Mouse (Mus musculus): ENCODE measurements around the gene Zfx. TPM values are rescaled to one million over a fixed set of nuclear protein-coding genes. Genes with fewer than 3 reads are reported as not detected.

Gene Zfx
- polyA plus RNA-seq (2015; fragmentation: Nextera tagmentation; extraction: Ambion mirVana), result 17.4 and 22.4 TPM in 2 replicates

GRCm38 (mm10) chrX:94123059-94123839 is at the start of gene Zfx:
Gene Zfx (minus strand): TSS chrX:94123702.

Other genes with a start within 250 kb of the Zfx start
- not detected in 2 replicates for gene AU015836, start 155.0 kb downstream of the Zfx start, polyA plus RNA-seq (2015; fragmentation: Nextera tagmentation; extraction: Ambion mirVana)
- gene Eif2s3x, start 89.2 kb upstream of the Zfx start, polyA plus RNA-seq (2015; fragmentation: Nextera tagmentation; extraction: Ambion mirVana), result 45.3 and 48.8 TPM in 2 replicates
- 7.8 and 9.1 TPM in 2 replicates for gene Klhl15, start 110.9 kb upstream of the Zfx start, polyA plus RNA-seq (2015; fragmentation: Nextera tagmentation; extraction: Ambion mirVana)
- 0.13 and 0.36 TPM in 2 replicates for gene Fam90a1b, start 243.1 kb upstream of the Zfx start, polyA plus RNA-seq (2015; fragmentation: Nextera tagmentation; extraction: Ambion mirVana)
- 153 and 175 TPM in 2 replicates for gene Apoo, start 243.4 kb upstream of the Zfx start, polyA plus RNA-seq (2015; fragmentation: Nextera tagmentation; extraction: Ambion mirVana)